In the genomic region with DNA sequence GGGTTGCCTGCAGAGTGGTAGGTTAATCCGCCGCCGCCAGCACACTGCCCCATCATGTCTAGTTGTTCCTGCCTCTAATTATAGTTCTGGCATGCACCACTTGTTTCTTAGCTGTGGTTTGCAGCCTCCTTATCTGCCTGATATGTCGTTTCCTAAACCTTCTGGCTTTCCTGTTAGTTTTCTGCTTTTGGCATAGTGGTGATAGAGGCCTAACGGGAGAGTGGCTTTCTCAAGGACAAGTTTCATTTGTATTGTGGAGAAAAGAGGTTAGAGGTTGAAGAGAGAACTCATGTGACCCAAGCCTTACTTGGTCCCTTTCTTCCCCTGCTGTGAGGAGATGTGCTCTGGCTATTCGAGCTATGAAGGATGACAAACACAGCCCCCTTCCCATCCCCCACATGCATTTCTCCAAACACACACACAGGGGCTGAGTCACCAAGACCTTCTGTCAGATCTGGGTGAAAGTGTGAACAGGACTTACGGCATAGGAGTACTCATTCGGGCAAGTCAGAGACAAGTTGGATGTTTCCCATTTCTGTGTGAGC, we compare ENCODE assay signal across 15 mouse cellular contexts. TPM values are rescaled to one million over a fixed set of nuclear protein-coding genes. Genes with fewer than 3 reads are reported as not detected.
DNase-seq lines count a peak whose midpoint lies in the region; ATAC-seq and TF ChIP-seq lines count a peak whose summit lies in the region.
"Had no signal": no experiment of that assay in that cellular context is flagged by ENCODE, and none has a peak within 500 bp of the region (broad histone marks: within the 10 kb centered on the region; RNA-seq: fewer than 3 reads in every experiment).

No protein-coding gene starts in this region.

- H3K4me1 ChIP-seq in lung, postnatal 0 days (ENCODE audit: insufficient read depth, low read depth, low read length) = no peaks in the 10 kb centered on the region
- H3K4me1 ChIP-seq in heart, embryonic 15.5 days (replicated peaks) = peaks cover 14% of the 10 kb centered on the region
- no peaks in the 10 kb centered on the region for H3K4me1 ChIP-seq in kidney, adult 2 months (ENCODE audit: control insufficient read depth, insufficient read depth, low read length)
- H3K4me1 ChIP-seq: embryonic facial prominence, embryonic 12.5 days; hindbrain, embryonic 13.5 days had no signal

- peak; percentile 33; the same call in 1 of the 2 replicates for ATAC-seq in lung, postnatal 0 days
- peak; percentile 81 for ATAC-seq in heart, embryonic 15.5 days (replicated peaks; ENCODE audit: insufficient number of reproducible peaks, insufficient read depth, low FRiP score, low read depth)
- ATAC-seq in megakaryocyte, adult 5-6 weeks (ENCODE audit: poor library complexity, severe bottlenecking) = peak; percentile 31; the same call in 1 of the 2 replicates

- no peak for TF ChIP-seq CTCF in lung, postnatal 0 days (IDR thresholded peaks at IDR 0.05)
- TF ChIP-seq CTCF in kidney, adult 2 months (conservative IDR thresholded peaks at IDR 0.05; ENCODE audit: insufficient read depth, insufficient read length, low read depth, low read length) = no peak

- TF ChIP-seq EP300 in lung, postnatal 0 days (IDR thresholded peaks at IDR 0.05) = no peak

- H3K4me3 ChIP-seq in lung, postnatal 0 days (ENCODE audit: low read depth, low read length) = no peak overlapping the region
- no peak overlapping the region for H3K4me3 ChIP-seq in heart, embryonic 15.5 days
- H3K4me3 ChIP-seq in kidney, adult 2 months (ENCODE audit: insufficient read depth, low read depth, low read length) = no peak overlapping the region
- H3K4me3 ChIP-seq: embryonic facial prominence, embryonic 12.5 days; hindbrain, embryonic 13.5 days; myocyte had no signal

- no peaks in the 10 kb centered on the region for H3K36me3 ChIP-seq in lung, postnatal 0 days (ENCODE audit: insufficient read depth, low read length)
- no peaks in the 10 kb centered on the region for H3K36me3 ChIP-seq in heart, embryonic 15.5 days
- H3K36me3 ChIP-seq in kidney, adult 2 months (ENCODE audit: control insufficient read depth, insufficient read depth, low read length) = no peaks in the 10 kb centered on the region

- WGBS in lung, postnatal 0 days = 64% methylated on average over 8 of the region's 8 CpGs
- WGBS in heart, embryonic 15.5 days = 11% methylated on average over 8 of the region's 8 CpGs
- 70% methylated on average over 8 of the region's 8 CpGs for WGBS in kidney, adult 2 months

- no peak overlapping the region for H3K27ac ChIP-seq in lung, postnatal 0 days (ENCODE audit: low read length)
- H3K27ac ChIP-seq in heart, embryonic 15.5 days = peak overlapping the region; percentile 84
- no peak overlapping the region for H3K27ac ChIP-seq in kidney, adult 2 months (ENCODE audit: insufficient read depth, low read depth, low read length)
- H3K27ac ChIP-seq: embryonic facial prominence, embryonic 12.5 days; hindbrain, embryonic 13.5 days had no signal

- no peaks in the 10 kb centered on the region for H3K27me3 ChIP-seq in lung, postnatal 0 days (replicated peaks; ENCODE audit: insufficient read depth, low read length)
- no peaks in the 10 kb centered on the region for H3K27me3 ChIP-seq in heart, embryonic 15.5 days
- H3K27me3 ChIP-seq in kidney, adult 2 months (replicated peaks; ENCODE audit: control insufficient read depth, insufficient read depth, low read length) = no peaks in the 10 kb centered on the region
- H3K27me3 ChIP-seq: embryonic facial prominence, embryonic 12.5 days; hindbrain, embryonic 13.5 days had no signal

- H3K9ac ChIP-seq in lung, postnatal 0 days (replicated peaks; ENCODE audit: low read depth) = no peak overlapping the region
- no peak overlapping the region for H3K9ac ChIP-seq in heart, embryonic 15.5 days
- H3K9ac ChIP-seq: embryonic facial prominence, embryonic 12.5 days; hindbrain, embryonic 13.5 days had no signal

- H3K9me3 ChIP-seq in lung, postnatal 0 days (ENCODE audit: low read length) = no peaks in the 10 kb centered on the region
- no peaks in the 10 kb centered on the region for H3K9me3 ChIP-seq in heart, embryonic 15.5 days (replicated peaks)
- H3K9me3 ChIP-seq: embryonic facial prominence, embryonic 12.5 days; hindbrain, embryonic 13.5 days had no signal

- no peak for TF ChIP-seq POLR2A in kidney, adult 2 months (IDR thresholded peaks at IDR 0.05; ENCODE audit: low read depth, low read length)

- H3K4me2 ChIP-seq in lung, postnatal 0 days (replicated peaks; ENCODE audit: low read depth, low read length) = no peak overlapping the region
- H3K4me2 ChIP-seq in heart, embryonic 15.5 days = peak overlapping the region; percentile 21; the same call in 1 of the 2 replicates
- H3K4me2 ChIP-seq: embryonic facial prominence, embryonic 12.5 days; hindbrain, embryonic 13.5 days had no signal

- no peak for DNase-seq in lung, postnatal 0 days (ENCODE audit: low spot score)
- DNase-seq in lung, postnatal 10 days = no peak
- peak; percentile 17 for DNase-seq in NIH3T3 (ENCODE audit: low read depth)
- DNase-seq in ovary, postnatal 36 days (ENCODE audit: low spot score) = no peak
- no peak for DNase-seq in kidney, adult 2 months
- DNase-seq in layer of hippocampus, adult 9-10 months (ENCODE audit: low spot score) = no peak
- DNase-seq: kidney, postnatal 10 days; thymus, adult 2 months had no signal

RNA-seq across cellular contexts. Expression of gene Gpr171, which starts 12.4 kb away (rescaled TPM):
- 0.68 and 1.1 TPM in 2 replicates for polyA plus RNA-seq in lung, postnatal 0 days (2015; fragmentation: Nextera tagmentation; extraction: Ambion mirVana)
- 1.3 and 1.9 TPM in 2 replicates for polyA plus RNA-seq in heart, embryonic 15.5 days (2015; fragmentation: Nextera tagmentation; extraction: Ambion mirVana)
- total RNA-seq in megakaryocyte, adult 5-6 weeks (2015) = 6.7 and 7.6 TPM in 2 replicates
- 8.3 and 9.0 TPM in 2 replicates for total RNA-seq in megakaryocyte, adult 5-6 weeks (2017)
- polyA plus RNA-seq in kidney, adult 2 months (2012; rRNA removed) = 0.19 and 0.38 TPM in 2 replicates
- polyA plus RNA-seq: brain, embryonic 14.5 days; frontal cortex, adult 2 months; myocyte had no signal

RNA-seq across cellular contexts. Expression of gene P2ry14, which starts 39.4 kb away (rescaled TPM):
- 65.2 and 68.4 TPM in 2 replicates for polyA plus RNA-seq in lung, postnatal 0 days (2015; fragmentation: Nextera tagmentation; extraction: Ambion mirVana)
- polyA plus RNA-seq in heart, embryonic 15.5 days (2015; fragmentation: Nextera tagmentation; extraction: Ambion mirVana) = 2.5 and 3.1 TPM in 2 replicates
- total RNA-seq in megakaryocyte, adult 5-6 weeks (2015) = 7.0 and 11.9 TPM in 2 replicates
- total RNA-seq in megakaryocyte, adult 5-6 weeks (2017) = 6.2 and 6.8 TPM in 2 replicates
- 3.8 and 4.2 TPM in 2 replicates for polyA plus RNA-seq in kidney, adult 2 months (2012; rRNA removed)

Comparison
In these comparisons a context has a peak if more than half of its experiments do, and no peak if none do; other contexts are left out.
1. ATAC-seq: peak in every context shown above with its lines; median percentile 81 in heart, embryonic 15.5 days; 33 in lung, postnatal 0 days; 31 in megakaryocyte, adult 5-6 weeks.
2. RNA of gene P2ry14, which starts 39.4 kb away (polyA plus RNA-seq): 65.2 to 68.4 TPM in lung, postnatal 0 days; 3.8 to 4.2 TPM in kidney, adult 2 months and 2.5 to 3.1 TPM in heart, embryonic 15.5 days; every median in the first group is over 10 times any median in the second.